Mouse (Mus musculus) neural tube, embryonic 12.5 days (tissue): ENCODE results near the gene Ccdc8. TPM values are rescaled to one million over a fixed set of nuclear protein-coding genes. Genes with fewer than 3 reads are reported as not detected.

Experiments used
- ATAC-seq: fragments of 200-750 bp; cut with Nextera tagmentation; 2 replicates; pipeline ENCODE4 v1.8.0; 2017; ENCODE audit warnings: low read depth, mild to moderate bottlenecking, moderate TSS enrichment, moderate library complexity; ENCODE audit not compliant: low FRiP score
- H3K27ac ChIP-seq: fragments of 300-500 bp; sonication (generic); 2 replicates; pipeline ENCODE4 v1.5.1; 2016
- H3K27me3 ChIP-seq: fragments of 300-500 bp; sonication (generic); replicated peaks from 2 replicates; pipeline ENCODE4 v1.6.1; 2016; ENCODE audit warnings: mild to moderate bottlenecking
- H3K36me3 ChIP-seq: fragments of 300-500 bp; sonication (generic); 2 replicates; pipeline ENCODE4 v1.6.1; 2016; ENCODE audit warnings: mild to moderate bottlenecking
- H3K4me1 ChIP-seq: fragments of 300-500 bp; sonication (generic); 2 replicates; pipeline ENCODE4 v1.6.1; 2016
- H3K4me2 ChIP-seq: fragments of 300-500 bp; sonication (generic); replicated peaks from 2 replicates; pipeline ENCODE4 v1.6.1; 2016; ENCODE audit warnings: mild to moderate bottlenecking
- H3K4me3 ChIP-seq: fragments of 300-500 bp; sonication (generic); 2 replicates; pipeline ENCODE4 v1.5.1; 2016
- H3K9ac ChIP-seq: fragments of 300-500 bp; sonication (generic); 2 replicates; pipeline ENCODE4 v1.6.1; 2016; ENCODE audit warnings: mild to moderate bottlenecking
- H3K9me3 ChIP-seq: fragments of 300-500 bp; sonication (generic); 2 replicates; pipeline ENCODE4 v1.6.1; 2016; ENCODE audit warnings: mild to moderate bottlenecking
- WGBS: fragments of 180-500 bp; shearing (Covaris S2); methylation state at CpG from one replicate; pipeline ENCODE4 v1.1.7; 2016; 5-methylcytosine and 5-hydroxymethylcytosine counted together
- polyA plus RNA-seq: library from polyadenylated mRNA; unstranded; fragments of >200 nt; fragmentation: Nextera tagmentation; extraction: Ambion mirVana; gene quantifications from 2 replicates; pipeline ENCODE4 v1.2.1, GENCODE M21; 2016

Ccdc8 gene
- polyA plus RNA-seq, 1 experiment from 2014 or later: 7.9 TPM

DNA sequence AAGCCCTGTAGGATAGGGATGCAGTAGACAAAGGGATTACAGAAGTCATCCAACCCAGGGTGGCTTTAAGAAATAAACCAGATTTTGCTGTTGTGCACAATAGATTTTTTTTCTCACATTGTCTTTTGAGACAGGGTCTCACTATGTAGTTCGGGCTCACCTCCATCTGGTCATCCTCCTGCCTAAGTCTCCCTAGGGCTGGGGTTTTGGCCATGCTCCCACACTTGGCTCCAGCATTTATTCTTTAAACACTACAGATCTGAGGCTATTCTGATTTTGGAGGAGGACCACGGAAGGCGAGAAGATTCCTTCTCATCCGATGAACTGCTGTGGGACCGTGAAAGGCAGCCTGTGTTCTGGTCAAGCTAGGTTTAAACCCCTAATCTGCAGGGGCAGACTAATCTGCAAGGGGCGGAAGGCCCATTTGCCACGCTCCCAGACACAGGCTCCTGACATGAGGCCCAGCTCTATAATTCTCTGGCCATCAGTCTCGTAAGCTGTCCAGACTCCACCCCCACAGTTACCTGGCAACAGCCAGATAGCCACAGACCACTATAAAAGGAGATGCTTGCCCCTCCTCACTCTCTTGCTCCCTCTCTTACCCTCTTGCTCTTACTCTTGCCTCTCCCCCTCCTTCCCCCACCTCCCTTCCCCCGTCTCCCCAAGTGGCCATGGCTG is 45.6 kb downstream of the Ccdc8 start:
- no peak for ATAC-seq
- WGBS: 31% methylated on average over 9 of the region's 9 CpGs
- no peak overlapping the region for H3K9ac ChIP-seq
- no peak overlapping the region for H3K4me3 ChIP-seq
- no peaks in the 10 kb centered on the region for H3K27me3 ChIP-seq
- H3K9me3 ChIP-seq: no peaks in the 10 kb centered on the region
- no peak overlapping the region for H3K4me2 ChIP-seq
- H3K36me3 ChIP-seq: no peaks in the 10 kb centered on the region
- H3K27ac ChIP-seq: no peak overlapping the region
- peaks cover 9% of the 10 kb centered on the region; the same call in 1 of the 2 replicates for H3K4me1 ChIP-seq

DNA sequence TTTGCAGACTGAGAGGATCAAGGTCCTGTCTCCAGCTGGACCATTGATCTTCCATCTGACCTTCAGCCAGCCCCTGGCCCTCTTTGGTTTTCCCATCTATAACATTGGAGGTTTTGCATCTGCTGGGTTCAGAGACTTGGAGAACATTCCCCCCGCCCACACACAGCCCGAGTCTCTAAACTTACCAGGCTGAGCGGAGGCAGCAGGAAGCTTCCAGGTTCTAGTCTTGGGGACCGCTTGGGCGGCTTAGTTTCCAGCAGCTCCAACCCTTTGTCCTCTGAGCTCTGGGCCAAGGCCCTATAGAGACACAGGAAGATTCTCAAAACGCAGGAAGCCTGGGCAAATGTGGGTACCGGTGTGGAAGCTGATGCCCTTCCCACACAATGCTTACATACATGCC is 46.9 kb downstream of the Ccdc8 start:
- no peak overlapping the region for H3K9ac ChIP-seq
- no peaks in the 10 kb centered on the region for H3K9me3 ChIP-seq
- 94% methylated on average over 7 of the region's 7 CpGs for WGBS
- no peak overlapping the region for H3K4me3 ChIP-seq
- H3K4me1 ChIP-seq: peaks cover 9% of the 10 kb centered on the region; the same call in 1 of the 2 replicates
- no peak for ATAC-seq
- no peaks in the 10 kb centered on the region for H3K27me3 ChIP-seq
- H3K4me2 ChIP-seq: no peak overlapping the region
- no peak overlapping the region for H3K27ac ChIP-seq
- H3K36me3 ChIP-seq: no peaks in the 10 kb centered on the region

DNA sequence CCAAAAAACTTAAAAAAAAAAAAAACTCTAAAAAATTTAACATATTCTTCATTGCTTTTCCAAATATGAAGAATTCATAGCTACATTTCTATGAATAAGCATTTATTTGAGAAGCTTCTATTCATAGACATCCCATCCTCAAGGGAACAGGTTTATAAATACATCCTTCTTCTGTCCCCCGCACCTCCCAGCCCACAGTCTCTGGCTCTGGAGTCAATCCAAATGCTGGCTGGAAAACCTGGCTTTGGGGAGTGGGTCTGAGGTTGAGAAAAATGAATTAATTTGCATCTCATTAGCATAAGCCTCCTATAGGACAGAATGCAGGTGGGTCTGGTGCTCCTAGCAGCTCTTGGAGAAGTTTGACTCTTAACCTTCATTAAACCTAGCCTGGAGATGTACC is 53.2 kb downstream of the Ccdc8 start:
- WGBS: 79% methylated on average over 1 of the region's 1 CpGs

More for the DNA sequence above, 53.2 kb downstream of the Ccdc8 start:
- Histone ChIP-seq H3K4me2 (no peak overlapping the region), H3K9ac (no peak overlapping the region), H3K27me3 (no peaks in the 10 kb centered on the region), H3K4me3 (no peak overlapping the region), H3K36me3 (no peaks in the 10 kb centered on the region; the same call in 1 of the 2 replicates), H3K9me3 (no peaks in the 10 kb centered on the region), H3K4me1 (no peaks in the 10 kb centered on the region), H3K27ac (no peak overlapping the region)
- ATAC-seq: no peak

Other genes starting within 250 kb of the Ccdc8 start
- gene Slc1a5, start 211.4 kb upstream of the Ccdc8 start, polyA plus RNA-seq: 17.8 and 18.9 TPM in 2 replicates
- gene Strn4, start 176.8 kb upstream of the Ccdc8 start, polyA plus RNA-seq: 170 and 172 TPM in 2 replicates
- 35.7 and 36.2 TPM in 2 replicates for gene Fkrp, start 176.0 kb upstream of the Ccdc8 start, polyA plus RNA-seq
- 9.5 and 10.4 TPM in 2 replicates for gene Prkd2, start 149.8 kb upstream of the Ccdc8 start, polyA plus RNA-seq
- 9.0 and 10.2 TPM in 2 replicates for gene Dact3, start 117.4 kb upstream of the Ccdc8 start, polyA plus RNA-seq
- 8.4 and 9.6 TPM in 2 replicates for gene Gng8, start 100.9 kb upstream of the Ccdc8 start, polyA plus RNA-seq
- gene Ptgir, start 86.2 kb upstream of the Ccdc8 start, polyA plus RNA-seq: 1.5 and 3.0 TPM in 2 replicates
- 213 and 232 TPM in 2 replicates for gene Calm3, start 68.6 kb upstream of the Ccdc8 start, polyA plus RNA-seq
- 40.2 and 47.5 TPM in 2 replicates for gene Pnmal2, start 48.0 kb upstream of the Ccdc8 start, polyA plus RNA-seq
- gene Pnmal1, start 33.0 kb upstream of the Ccdc8 start, polyA plus RNA-seq: 25.6 and 26.2 TPM in 2 replicates
- 1.5 and 2.0 TPM in 2 replicates for gene Gm42372, start 9.6 kb upstream of the Ccdc8 start, polyA plus RNA-seq
- gene Ppp5c, start 35.2 kb downstream of the Ccdc8 start, polyA plus RNA-seq: 112 and 113 TPM in 2 replicates
- 5.2 and 5.7 TPM in 2 replicates for gene Hif3a, start 69.7 kb downstream of the Ccdc8 start, polyA plus RNA-seq
- 0.27 and 0.28 TPM in 2 replicates for gene Psg16, start 81.3 kb downstream of the Ccdc8 start, polyA plus RNA-seq
- gene Ceacam3, start 157.6 kb downstream of the Ccdc8 start, polyA plus RNA-seq: not detected in 2 replicates
- gene Psg29, start 210.8 kb downstream of the Ccdc8 start, polyA plus RNA-seq: not detected in 2 replicates